Mouse (Mus musculus) brain, embryonic 14.5 days (tissue): ENCODE data around the gene Dcst2. TPM values are rescaled to one million over a fixed set of nuclear protein-coding genes. Genes with fewer than 3 reads are reported as not detected.
A peak's percentile ranks its signal among the peaks of the same experiment; 100 is the strongest.

Source experiments
- DNase-seq: peaks from one replicate; pipeline ENCODE4 v3.0.0-alpha.2; 2011; ENCODE audit warnings: low read depth
- CTCF ChIP-seq: fragments of 200-500 bp; IDR thresholded peaks from 2 replicates; pipeline ENCODE4 v1.5.1; 2012; ENCODE audit warnings: inconsistent platforms, mild to moderate bottlenecking, moderate library complexity, borderline replicate concordance; ENCODE audit not compliant: insufficient read depth, insufficient read length; ENCODE audit errors: extremely low read depth
- POLR2A ChIP-seq: fragments of 200-500 bp; IDR thresholded peaks from 2 replicates; pipeline ENCODE4 v1.6.1; 2012; ENCODE audit warnings: mild to moderate bottlenecking, inconsistent platforms, borderline replicate concordance; ENCODE audit not compliant: poor library complexity, insufficient read depth, insufficient read length, severe bottlenecking; ENCODE audit errors: extremely low read depth
- polyA plus RNA-seq: library from polyadenylated mRNA; depleted of rRNA; stranded (reverse); fragments of >200 nt; gene quantifications from 2 replicates; pipeline ENCODE4 v1.2.3, GENCODE M21; 2012

The Dcst2 gene
- polyA plus RNA-seq, 1 experiment, result 0.38 TPM

GRCm38 (mm10) chr3:89348911-89349868, 12.6 kb upstream of the Dcst2 start:
- TF ChIP-seq CTCF, result no peak
- no peak for TF ChIP-seq POLR2A

GRCm38 (mm10) chr3:89349869-89350501, 11.8 kb upstream of the Dcst2 start, which contains the start of gene Adam15:
Adam15 (minus strand) TSS chr3:89349996.
- TF ChIP-seq POLR2A (peak; percentile 26), CTCF (no peak)
- DNase-seq, result peak; percentile 92

More at GRCm38 (mm10) chr3:89348911-89349868, 12.6 kb upstream of the Dcst2 start:
- DNase-seq, result peak; percentile 55

- TF ChIP-seq CTCF, result no peak
- no peak for DNase-seq
Observed at GRCm38 (mm10) chr3:89351271-89351670, 10.5 kb upstream of the Dcst2 start.

GRCm38 (mm10) chr3:89354816-89355511, 6.8 kb upstream of the Dcst2 start:
- DNase-seq, result peak; percentile 79
- TF ChIP-seq POLR2A (no peak), CTCF (peak; percentile 87)

GRCm38 (mm10) chr3:89355512-89355902, 6.3 kb upstream of the Dcst2 start:
- TF ChIP-seq POLR2A (no peak), CTCF (no peak)
- no peak for DNase-seq

GRCm38 (mm10) chr3:89356029-89356428, 5.7 kb upstream of the Dcst2 start:
- no peak for TF ChIP-seq CTCF
- TF ChIP-seq POLR2A, result no peak

GRCm38 (mm10) chr3:89359630-89360029, 2.1 kb upstream of the Dcst2 start:
- peak; percentile 7 for DNase-seq
- TF ChIP-seq POLR2A (no peak), CTCF (no peak)

More at GRCm38 (mm10) chr3:89356029-89356428, 5.7 kb upstream of the Dcst2 start:
- DNase-seq, result no peak

GRCm38 (mm10) chr3:89360237-89360636, 1.5 kb upstream of the Dcst2 start:
- no peak for DNase-seq
- no peak for TF ChIP-seq POLR2A
- TF ChIP-seq CTCF, result no peak

GRCm38 (mm10) chr3:89364631-89365030, 2.9 kb downstream of the Dcst2 start:
- DNase-seq, result no peak
- no peak for TF ChIP-seq CTCF
- TF ChIP-seq POLR2A, result no peak

GRCm38 (mm10) chr3:89365153-89365485, 3.3 kb downstream of the Dcst2 start, which contains the start of gene Dcst1:
Dcst1 (minus strand) TSS chr3:89365253.
- no peak for DNase-seq
- TF ChIP-seq CTCF (no peak), POLR2A (no peak)
